Mouse (Mus musculus): ENCODE measurements at regions not wholly inside any gene's neighbourhood (a gene's known extent, or its start where the extent isn't known, plus 50 kb on each side); places are given as distances from the start of the nearest gene placed in this dataset.

GRCm38 (mm10) chr13:37504373-37504772 is 159.4 kb downstream of the Ly86 start:
- no peak for DNase-seq

GRCm38 (mm10) chr13:37505617-37506016 is 160.6 kb downstream of the Ly86 start:
- no peak for DNase-seq

- DNase-seq = peak; percentile 16
These were observed 161.0 kb downstream of the Ly86 start for GRCm38 (mm10) chr13:37506046-37506445.

- DNase-seq = no peak
These were observed 161.7 kb downstream of the Ly86 start for GRCm38 (mm10) chr13:37506701-37507100.

- no peak for DNase-seq
These were observed 162.1 kb downstream of the Ly86 start for GRCm38 (mm10) chr13:37507146-37507545.

GRCm38 (mm10) chr13:37508385-37509351 is 163.7 kb downstream of the Ly86 start:
- DNase-seq = peak; percentile 7

GRCm38 (mm10) chr13:37509352-37509851 is 164.4 kb downstream of the Ly86 start:
- peak; percentile 25 for DNase-seq

- no peak for DNase-seq
These were observed 165.5 kb downstream of the Ly86 start for GRCm38 (mm10) chr13:37510511-37510910.

GRCm38 (mm10) chr13:37511006-37511405 is 166.0 kb downstream of the Ly86 start:
- DNase-seq = no peak

GRCm38 (mm10) chr13:37511406-37511805 is 166.4 kb downstream of the Ly86 start:
- DNase-seq = no peak

GRCm38 (mm10) chr13:37512781-37513180 is 167.8 kb downstream of the Ly86 start:
- no peak for DNase-seq

GRCm38 (mm10) chr13:37513206-37513904 is 168.3 kb downstream of the Ly86 start:
- no peak for DNase-seq

GRCm38 (mm10) chr13:37513905-37514607 is 169.0 kb downstream of the Ly86 start:
- no peak for DNase-seq

- DNase-seq = no peak
These were observed 169.8 kb downstream of the Ly86 start for GRCm38 (mm10) chr13:37514641-37515305.

GRCm38 (mm10) chr13:37517055-37517807 is 172.2 kb downstream of the Ly86 start:
- no peak for DNase-seq

- DNase-seq = peak; percentile 77
These were observed 174.9 kb downstream of the Ly86 start for GRCm38 (mm10) chr13:37519948-37520347.

GRCm38 (mm10) chr13:37525097-37525726 is 180.2 kb downstream of the Ly86 start:
- no peak for DNase-seq

GRCm38 (mm10) chr13:37526102-37526501 is 181.1 kb downstream of the Ly86 start:
- no peak for DNase-seq

- no peak for DNase-seq
These were observed 183.4 kb downstream of the Ly86 start for GRCm38 (mm10) chr13:37528380-37528779.

- no peak for DNase-seq
These were observed 183.9 kb downstream of the Ly86 start for GRCm38 (mm10) chr13:37528876-37529275.

- no peak for DNase-seq
These were observed 186.6 kb downstream of the Ly86 start for GRCm38 (mm10) chr13:37531512-37532183.
